Mouse (Mus musculus) leukemia stem cell, adult 10-12 weeks (primary cell): Measurements from ENCODE around the gene Nab2. TPM values are rescaled to one million over a fixed set of nuclear protein-coding genes. Genes with fewer than 3 reads are reported as not detected.

Experiments used
- polyA plus RNA-seq: library from polyadenylated mRNA; stranded (reverse); fragments of >175 nt; gene quantifications from 2 replicates; pipeline ENCODE4 v1.2.3, GENCODE M21; 2012; ENCODE audit warnings: low replicate concordance

The Nab2 gene
- polyA plus RNA-seq: 56.8 and 64.3 TPM in 2 replicates

DNA sequence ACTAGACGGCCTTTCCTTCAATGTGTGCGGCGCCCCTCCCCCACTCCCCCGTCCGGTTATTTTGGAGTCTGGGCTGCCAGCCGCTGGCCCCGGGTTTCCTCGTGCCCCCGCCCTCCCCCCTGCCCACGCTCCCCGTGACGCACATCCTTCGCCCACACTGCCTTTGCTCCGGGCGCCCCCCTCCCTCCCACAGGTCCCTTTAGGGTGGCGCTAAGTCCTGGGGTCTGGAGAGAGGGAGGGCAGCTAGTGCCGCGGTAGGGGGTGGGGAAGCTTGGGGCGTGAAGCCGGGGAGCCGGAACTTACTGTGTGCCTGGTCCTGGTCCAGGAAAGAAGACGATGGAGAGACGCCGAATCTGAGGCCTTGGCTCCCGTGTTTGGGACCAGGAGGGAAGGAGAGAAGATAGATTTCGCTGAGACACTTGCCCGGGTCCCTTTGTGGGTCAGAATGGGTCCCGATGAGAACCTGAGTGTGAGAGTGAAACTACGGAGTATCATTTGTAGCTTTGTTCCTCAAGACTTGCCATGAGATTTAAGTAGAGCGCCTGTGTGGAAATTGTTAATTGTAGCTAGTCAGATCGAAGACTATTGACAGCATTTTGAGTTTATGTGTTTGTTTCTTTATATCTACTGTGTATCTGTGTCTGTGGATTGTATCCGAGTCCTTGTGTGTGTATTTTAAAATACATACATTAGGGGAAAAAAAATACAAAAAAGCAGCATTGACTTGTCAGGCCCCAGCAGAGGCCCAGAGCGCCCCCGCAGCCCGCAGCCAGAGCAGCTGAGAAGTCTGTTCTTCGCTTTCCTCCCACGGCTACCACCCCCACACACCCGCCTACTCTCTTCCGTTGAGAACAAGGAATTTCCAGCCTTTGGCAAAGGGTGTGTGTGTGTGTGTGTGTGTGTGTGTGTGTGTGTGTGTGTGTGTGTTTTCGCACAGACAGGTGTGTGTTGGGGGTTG, at the start of gene Nab2:
TSS of gene Nab2 (minus strand) at position 476 of the 958 bp plus-strand sequence.

DNA sequence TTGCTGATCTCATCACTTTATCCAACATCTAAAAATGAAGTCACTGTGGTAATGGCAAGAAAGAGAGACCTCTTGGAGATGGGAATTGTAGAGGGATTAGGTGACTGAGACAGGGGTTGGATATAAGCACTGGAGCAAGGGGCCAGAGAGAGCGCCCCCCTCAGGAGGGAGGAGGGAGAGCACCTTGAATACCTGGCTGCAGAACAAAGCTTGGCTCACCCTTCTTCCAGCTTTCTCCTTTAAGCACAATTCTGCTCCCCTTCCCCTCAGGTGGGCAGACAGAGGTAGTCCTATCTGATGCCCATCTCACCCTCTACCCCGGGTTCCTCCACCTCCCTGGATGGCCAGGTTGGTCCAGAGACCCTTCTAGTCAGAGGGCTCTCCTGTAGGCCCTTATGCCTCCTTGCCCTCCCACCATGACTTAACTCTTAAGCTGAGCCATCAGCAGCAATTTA, 36.4 kb upstream of the Nab2 start, which contains the start of gene Myo1a:
TSS of gene Myo1a (plus strand) at position 405 of the 455 bp plus-strand sequence.

DNA sequence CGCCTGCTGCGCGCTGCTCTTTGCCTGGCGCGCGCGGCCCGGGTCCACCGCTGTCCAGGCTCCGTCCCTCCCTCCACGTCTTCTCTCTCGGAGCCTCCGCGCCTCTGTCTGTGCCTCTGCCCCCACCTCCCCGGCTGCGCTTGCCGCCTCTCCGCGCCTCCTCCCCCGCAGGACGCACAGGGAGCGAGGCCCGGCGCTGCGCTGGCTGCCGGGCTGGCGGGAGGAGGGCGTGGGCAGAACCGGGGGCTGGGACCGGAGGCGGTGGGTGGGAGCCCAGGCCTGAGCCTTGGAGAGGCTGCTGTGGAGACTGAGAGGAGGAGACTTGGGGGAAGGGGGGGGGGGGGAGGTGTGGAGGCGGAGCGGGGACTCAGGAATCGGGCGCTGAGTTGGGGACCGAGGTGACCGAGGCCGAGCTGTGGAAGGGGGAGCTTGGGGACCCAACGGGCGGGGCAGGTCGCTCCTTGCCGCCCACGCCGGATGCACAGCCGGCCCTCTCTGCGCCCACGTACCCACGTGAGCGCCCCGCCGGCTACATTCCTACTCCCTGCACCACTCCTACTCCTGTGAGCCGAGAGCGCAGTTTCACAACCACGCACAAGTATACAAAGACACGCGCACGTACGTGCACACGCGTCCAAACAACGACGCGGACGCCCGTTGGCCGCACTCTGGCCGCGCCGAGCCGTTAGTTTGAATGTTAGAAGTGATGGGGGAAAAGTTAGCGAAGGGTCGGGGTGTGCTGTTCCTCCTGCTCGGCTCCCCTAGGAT, 1.7 kb downstream of the Nab2 start, which contains the start of gene Nemp1:
TSS of gene Nemp1 (plus strand) at position 401 of the 768 bp plus-strand sequence.

GRCm38 (mm10) chr10:127642772-127643552, 25.4 kb downstream of the Nab2 start, which contains the start of gene Stat6:
Gene Stat6, plus strand, starts transcription at chr10:127642986.

DNA sequence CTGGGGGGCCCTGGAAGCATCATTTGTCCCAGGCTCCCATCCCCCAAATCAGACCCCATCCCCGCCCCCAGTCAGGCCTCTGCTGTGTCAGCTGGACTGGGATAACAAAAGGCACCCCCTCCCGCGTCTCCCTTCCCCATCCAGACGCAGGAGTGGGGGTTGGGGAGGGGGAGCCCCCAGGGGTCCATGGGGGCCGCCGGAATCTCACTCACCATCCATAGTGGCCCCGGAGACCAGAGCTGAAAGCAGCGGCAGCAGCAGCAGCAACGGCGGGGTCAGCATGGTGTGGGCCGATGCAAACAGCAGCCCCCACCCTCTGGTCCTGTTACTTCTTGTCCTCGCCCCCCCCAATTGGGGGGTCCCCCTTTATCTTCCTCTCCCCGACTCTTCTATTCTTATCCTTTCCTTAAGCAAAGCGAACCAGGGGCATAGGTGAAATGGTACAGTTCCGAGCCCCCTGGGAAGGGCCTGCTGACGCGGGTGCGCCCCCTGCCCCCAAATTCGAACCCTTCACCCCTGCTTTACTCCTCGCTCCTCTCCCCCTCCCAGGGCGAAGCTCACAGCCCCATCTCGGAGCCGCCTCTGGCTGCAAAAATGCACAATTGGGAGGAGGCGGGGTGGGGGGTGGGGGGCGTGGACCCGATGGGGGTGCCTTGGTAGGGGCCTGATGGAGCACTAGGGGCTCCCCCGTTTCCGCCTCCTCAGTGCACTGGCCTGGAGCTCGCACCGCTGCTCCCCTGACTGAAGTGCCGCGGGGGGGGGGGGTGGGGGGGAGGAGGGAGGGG, 47.8 kb downstream of the Nab2 start, which contains the start of gene Lrp1:
TSS of gene Lrp1 (minus strand) at position 743 of the 785 bp plus-strand sequence.

Other genes starting within 250 kb of the Nab2 start
- gene Stac3, start 166.9 kb downstream of the Nab2 start, polyA plus RNA-seq: 0.28 and 0.34 TPM in 2 replicates
- gene Ndufa4l2, start 153.6 kb downstream of the Nab2 start, polyA plus RNA-seq: 3.2 and 4.0 TPM in 2 replicates
- 339 and 390 TPM in 2 replicates for gene Shmt2, start 146.1 kb downstream of the Nab2 start, polyA plus RNA-seq
- gene Nxph4, start 134.0 kb downstream of the Nab2 start, polyA plus RNA-seq: not detected in 2 replicates
- gene Lrp1, start 47.4 kb downstream of the Nab2 start, polyA plus RNA-seq: 73.7 and 96.9 TPM in 2 replicates
- 9.7 and 120 TPM in 2 replicates for gene Stat6, start 25.6 kb downstream of the Nab2 start, polyA plus RNA-seq
- 3.4 and 6.8 TPM in 2 replicates for gene Nemp1, start 1.7 kb downstream of the Nab2 start, polyA plus RNA-seq
- 0.12 and 0.22 TPM in 2 replicates for gene Myo1a, start 36.6 kb upstream of the Nab2 start, polyA plus RNA-seq
- 0.77 and 2.2 TPM in 2 replicates for gene Tac2, start 55.9 kb upstream of the Nab2 start, polyA plus RNA-seq
- gene Zbtb39, start 71.0 kb upstream of the Nab2 start, polyA plus RNA-seq: 1.2 and 2.7 TPM in 2 replicates
- 0.93 and 12.9 TPM in 2 replicates for gene Gpr182, start 83.2 kb upstream of the Nab2 start, polyA plus RNA-seq
- 0.07 TPM in 1 of 2 replicates, not detected in the other for gene Rdh1, start 91.2 kb upstream of the Nab2 start, polyA plus RNA-seq
- not detected in 2 replicates for gene Rdh16f1, start 91.2 kb upstream of the Nab2 start, polyA plus RNA-seq
- gene Rdh9, start 107.8 kb upstream of the Nab2 start, polyA plus RNA-seq: not detected in 2 replicates
- gene Rdh16, start 132.6 kb upstream of the Nab2 start, polyA plus RNA-seq: 0.14 TPM in 1 of 2 replicates, not detected in the other
- not detected in 2 replicates for gene Rdh19, start 181.4 kb upstream of the Nab2 start, polyA plus RNA-seq
- gene Rdh16f2, start 197.9 kb upstream of the Nab2 start, polyA plus RNA-seq: not detected in 2 replicates
- not detected in 2 replicates for gene Rdh7, start 220.2 kb upstream of the Nab2 start, polyA plus RNA-seq
- 0.21 TPM in 1 of 2 replicates, not detected in the other for gene Sdr9c7, start 229.9 kb upstream of the Nab2 start, polyA plus RNA-seq